Mouse (Mus musculus): ENCODE measurements at regions not wholly inside any gene's neighbourhood (a gene's known extent, or its start where the extent isn't known, plus 50 kb on each side); places are given as distances from the start of the nearest gene placed in this dataset.

DNA sequence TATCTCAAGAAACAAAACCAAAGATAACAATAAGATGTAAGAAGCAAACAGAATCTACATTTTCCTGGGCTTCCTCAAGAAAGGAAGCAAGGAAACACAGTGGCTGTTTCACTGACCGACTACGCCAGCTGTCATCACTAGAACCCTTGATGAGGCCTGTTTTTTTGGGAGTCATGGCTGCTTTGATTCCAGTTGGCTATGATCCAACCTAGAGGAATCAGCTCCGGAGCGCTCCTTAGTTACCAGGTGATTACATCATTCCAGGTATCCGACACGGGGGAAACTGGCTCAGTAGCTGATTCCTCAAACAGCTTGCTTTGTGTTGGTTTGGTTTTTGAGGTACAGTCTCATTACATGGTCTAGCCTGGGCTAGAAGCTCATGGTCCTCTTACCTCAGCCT lies 84.1 kb upstream of the Galnt15 start:
- no peak for DNase-seq (ENCODE audit: low read depth, low spot score)

DNA sequence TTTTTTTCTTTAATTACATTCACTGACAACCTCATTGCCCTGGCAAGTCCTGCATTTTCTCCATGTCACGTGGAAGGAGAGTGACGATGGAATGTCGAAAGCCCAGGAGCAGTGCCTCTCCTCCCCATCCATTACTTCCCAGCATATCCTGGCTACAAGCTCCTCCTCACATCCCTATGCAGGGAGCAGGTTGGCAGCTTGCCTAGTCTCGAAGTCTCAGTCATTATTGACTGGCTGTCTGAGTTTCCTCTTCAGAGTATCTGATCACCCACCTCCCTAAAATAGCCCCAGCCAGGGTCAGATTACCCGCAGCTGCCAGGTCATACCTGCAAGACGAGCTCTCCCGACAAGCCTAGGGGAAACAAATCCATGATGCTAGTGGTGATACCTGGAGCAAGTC lies 83.7 kb upstream of the Galnt15 start:
- DNase-seq (ENCODE audit: low read depth, low spot score), result no peak

DNA sequence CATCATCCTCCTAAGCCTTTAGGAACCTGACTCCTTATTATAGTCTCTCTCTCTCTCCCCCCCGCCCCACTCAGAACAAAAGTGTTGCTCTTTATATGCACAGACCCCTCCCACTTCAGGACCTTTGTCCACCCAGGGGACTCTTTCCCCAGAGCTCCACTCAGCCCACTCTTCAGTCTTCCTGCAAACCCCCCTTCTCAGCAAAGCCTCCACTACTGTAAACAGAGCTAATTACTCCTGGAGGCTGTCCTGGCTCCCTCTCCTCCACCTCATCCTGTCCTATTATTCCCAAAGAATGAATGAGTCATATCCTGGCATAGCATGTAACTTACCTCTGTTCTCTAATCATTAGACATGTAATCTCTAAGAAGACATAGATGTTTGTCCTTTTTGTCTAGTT lies 82.8 kb upstream of the Galnt15 start:
- DNase-seq (ENCODE audit: low read depth, low spot score), result no peak

DNA sequence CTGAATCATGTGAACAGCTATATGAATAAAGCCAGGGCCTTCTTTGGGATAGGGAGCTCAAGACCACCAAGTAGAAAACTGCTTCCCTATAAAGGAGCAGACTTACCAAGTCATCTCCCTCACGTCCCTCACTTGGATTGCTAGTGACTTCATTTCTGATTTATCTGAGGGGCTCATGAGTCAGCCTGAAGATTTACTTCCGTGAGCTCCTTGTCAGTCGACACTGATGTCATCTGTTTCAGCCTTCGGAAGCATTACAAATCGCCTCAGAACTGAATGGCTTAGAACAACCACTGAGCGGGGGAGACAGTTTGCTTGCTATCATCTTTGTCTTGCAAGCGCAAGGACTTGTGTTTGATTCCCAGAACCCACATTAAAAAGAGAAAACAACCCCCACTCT lies 81.5 kb upstream of the Galnt15 start:
- no peak for DNase-seq (ENCODE audit: low read depth, low spot score)

DNA sequence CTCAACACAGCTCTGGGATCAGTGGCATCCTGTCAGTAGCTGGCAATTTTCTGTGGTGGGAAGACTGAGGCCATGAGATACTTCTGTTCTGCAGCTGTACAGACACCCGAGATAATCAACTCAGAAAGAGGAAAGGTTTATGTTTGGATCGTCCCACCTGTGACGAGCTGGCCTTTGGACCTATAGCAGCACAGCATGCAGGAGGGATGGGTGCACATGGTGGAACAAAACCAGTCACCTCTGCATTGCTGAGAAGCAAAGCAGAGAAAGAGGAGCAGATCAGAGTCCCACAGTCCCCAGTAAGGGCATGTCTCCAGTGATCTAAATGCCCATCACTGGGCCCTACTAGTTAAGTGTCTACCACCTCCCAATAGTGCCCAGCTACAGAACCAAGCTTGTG lies 76.9 kb upstream of the Galnt15 start:
- no peak for DNase-seq (ENCODE audit: low read depth, low spot score)

DNA sequence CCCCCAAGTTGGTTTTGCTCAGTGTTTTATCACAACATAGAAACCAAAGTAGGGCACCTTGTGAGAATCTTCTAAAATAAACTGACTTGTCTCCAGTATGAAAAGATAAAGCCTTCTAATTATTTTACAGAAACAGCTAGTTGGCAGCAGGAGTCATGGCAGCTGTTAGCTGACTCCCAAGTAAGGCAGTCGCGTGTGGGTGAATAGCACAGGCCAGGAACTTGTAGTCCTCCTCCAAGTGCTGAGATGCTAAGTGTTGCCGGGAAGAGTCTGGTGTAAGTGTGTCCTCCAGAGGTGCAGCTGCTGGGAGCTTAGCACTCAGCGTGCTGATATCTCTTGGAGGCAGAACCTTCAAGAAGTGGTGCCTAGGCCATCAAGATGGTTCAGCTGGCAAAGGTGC lies 75.0 kb upstream of the Galnt15 start:
- DNase-seq (ENCODE audit: low read depth, low spot score), result no peak

DNA sequence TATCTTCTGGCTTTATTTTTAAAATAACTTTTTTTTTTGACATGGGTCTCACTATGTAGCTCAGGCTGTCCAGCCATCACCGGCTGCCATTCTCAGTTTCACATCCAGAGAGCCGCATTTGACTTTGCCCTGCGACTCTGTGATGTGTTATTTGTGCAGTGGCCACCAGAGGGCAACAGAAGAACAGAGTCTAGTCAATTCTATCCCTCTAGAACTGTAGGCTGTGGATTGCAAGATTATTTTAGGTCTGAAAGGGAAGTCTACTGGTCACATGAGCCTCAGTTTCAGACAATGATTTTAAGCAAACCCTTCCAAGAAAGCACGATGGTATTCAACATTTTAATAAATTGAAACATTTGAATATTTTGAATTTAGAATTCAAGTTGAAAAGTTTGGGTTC lies 73.8 kb upstream of the Galnt15 start:
- DNase-seq (ENCODE audit: low read depth, low spot score), result peak; percentile 77

DNA sequence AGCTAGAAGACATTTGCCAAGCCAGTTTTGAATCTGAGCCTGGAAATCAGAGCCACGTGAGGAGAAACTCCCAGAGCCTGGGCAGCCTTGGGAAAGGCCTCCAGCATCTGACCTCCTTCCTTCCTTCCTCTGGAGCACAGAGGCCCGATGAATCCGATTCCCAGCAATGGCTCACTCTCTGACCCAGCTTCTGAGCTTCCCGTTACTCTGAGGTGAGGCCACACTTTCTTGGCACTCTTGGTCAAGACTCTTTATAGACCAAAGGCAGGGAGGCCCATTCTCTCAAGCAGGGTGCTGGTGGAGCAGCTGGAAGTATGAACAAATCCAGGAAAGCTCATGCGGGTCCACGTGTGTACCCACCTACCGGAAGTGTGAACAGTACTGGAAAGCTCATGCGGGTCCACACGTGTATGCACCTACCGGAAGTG lies 71.6 kb upstream of the Galnt15 start:
- no peak for DNase-seq (ENCODE audit: low read depth, low spot score)

DNA sequence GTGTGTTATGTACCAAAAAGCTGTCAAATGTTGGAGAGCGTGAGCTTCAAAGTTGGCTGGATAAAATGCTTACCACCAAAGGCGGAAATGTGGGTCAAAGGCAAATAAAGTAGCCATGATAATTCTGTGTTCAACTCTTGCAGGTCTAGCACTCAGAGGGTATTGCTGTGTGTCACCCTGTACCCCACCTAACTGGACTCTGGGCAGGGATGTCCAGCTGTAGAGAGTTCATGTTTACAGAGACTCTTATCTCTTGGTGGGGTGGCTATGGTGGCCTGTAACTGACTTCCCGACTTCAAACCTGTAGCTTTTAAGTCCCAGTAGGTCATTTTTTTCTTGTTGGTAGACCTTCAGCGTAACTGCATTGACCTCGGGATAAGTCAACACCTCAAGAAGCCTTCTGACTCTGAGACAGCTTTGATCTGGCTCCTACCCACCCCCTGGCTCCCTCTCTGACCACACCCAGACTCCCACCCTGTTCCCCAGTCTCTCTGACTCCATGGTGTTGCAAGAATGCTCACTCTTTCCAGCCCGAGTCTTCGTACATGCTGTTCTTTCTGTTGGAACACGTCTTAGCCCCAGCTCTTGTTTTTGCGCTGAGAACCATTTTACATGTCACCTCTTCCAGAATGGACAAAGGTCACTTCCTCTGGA lies 68.5 kb upstream of the Galnt15 start:
- DNase-seq (ENCODE audit: low read depth, low spot score), result no peak

DNA sequence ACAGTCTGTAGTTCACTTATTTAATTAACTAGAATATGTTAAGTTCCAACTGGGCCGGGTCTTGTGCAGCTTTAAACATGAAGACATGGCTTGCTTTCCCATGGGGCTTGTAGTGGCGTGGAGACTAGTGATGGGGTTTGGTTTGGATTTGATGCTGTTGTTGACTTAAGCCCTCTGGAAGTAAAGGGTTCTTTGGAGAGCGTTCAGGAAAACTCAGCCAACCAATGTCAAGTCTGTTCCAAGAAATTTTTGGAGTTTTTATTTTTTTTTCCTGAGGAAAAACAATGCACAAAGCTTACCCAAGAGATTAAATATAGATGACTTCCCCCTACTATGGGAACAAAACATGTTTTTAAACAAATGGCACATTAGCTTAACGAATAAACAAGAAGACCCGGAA lies 67.3 kb upstream of the Galnt15 start:
- no peak for DNase-seq (ENCODE audit: low read depth, low spot score)

DNA sequence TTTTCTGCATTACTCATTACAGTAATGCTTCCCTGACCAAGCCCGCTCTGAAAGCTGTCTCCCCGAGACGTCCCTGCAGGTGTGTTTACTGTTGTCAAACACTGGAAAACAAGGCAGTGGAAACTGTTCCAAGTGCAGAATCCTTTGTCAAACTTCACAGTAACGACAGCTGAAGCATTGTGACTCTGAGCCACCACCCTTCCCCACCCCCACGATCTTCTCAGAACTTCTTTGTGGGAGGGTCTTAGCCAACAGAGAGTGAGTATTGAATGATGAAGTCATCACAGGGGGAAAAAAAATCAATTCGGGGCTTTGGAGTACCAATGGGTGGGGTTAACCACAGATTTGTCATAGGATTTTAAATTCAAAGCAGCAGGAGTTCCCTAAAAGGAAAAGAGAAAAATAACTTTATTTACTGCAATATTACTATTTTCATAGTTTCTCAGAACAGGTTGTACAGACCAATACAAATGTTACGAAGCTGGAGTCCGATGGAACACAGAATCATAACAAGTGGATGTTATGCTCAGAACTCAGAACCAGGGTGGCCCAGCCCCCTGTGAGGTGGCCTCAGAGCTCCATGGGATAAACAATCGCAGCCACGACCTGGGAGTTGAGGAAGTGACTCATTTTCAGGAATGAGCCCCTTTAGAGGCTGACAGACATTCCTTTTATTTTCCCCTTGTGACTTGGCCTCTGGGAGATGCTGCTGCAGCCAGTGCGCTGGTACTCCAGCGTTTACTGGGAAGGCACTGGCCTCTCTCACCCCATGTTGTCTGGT lies 65.5 kb upstream of the Galnt15 start:
- DNase-seq (ENCODE audit: low read depth, low spot score), result no peak

DNA sequence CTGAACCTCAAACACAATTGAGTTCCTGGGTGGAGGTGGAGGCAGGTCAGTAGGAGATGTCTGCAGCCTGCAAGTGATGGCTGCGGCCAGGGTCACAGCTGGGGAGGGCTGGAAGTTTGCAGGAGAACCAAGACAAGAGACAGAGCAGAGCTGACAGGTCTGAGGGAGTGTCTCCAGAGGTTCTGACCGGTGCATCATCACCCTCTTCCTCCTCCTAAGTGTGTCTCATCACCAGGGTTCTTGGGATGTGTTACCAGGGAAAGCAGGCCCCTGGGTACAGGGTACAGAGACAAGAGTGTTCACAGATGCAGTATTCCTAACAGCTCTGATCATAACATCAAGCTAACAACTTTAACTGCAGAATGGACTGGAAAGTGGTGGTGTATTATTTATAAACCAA lies 64.7 kb upstream of the Galnt15 start:
- DNase-seq (ENCODE audit: low read depth, low spot score), result no peak

DNA sequence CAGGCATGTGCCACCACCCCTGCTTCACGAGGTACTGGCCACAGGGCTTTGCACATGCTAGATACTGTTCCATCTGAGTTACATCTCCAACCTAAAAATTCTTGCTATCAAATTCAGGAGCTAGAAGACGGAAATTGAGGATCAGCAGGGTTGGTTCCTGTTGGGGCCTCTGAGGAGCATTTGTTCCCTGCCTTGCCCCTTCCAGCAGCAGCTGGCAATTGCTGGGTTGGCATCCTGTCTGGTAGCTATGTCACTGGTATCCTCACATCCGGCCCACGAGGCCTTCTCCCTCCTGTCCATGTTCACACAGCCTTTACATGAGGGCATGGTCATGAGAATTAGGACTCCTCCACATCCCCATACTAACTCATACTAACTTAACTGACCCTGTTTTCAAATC lies 64.0 kb upstream of the Galnt15 start:
- no peak for DNase-seq (ENCODE audit: low read depth, low spot score)

DNA sequence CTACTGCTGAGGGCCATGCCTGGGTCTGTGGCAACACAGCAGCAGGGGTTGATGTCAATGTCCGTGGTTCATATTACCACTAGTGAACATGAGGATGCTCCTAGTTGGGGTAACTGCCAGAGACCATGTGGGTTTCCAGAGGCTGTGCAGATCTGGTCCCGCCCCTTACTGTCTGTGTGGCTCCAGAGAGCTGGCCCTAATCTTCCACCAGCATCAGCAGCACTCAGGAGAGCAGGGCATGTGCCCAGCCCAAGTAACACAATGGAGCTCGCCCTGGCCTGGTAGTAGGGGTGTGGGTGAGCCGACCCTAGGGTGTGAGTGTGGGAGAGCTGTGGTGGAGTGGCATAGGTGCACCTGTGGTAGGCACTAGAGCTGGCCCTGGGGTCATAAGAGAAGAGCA lies 59.3 kb upstream of the Galnt15 start:
- DNase-seq (ENCODE audit: low read depth, low spot score), result no peak

DNA sequence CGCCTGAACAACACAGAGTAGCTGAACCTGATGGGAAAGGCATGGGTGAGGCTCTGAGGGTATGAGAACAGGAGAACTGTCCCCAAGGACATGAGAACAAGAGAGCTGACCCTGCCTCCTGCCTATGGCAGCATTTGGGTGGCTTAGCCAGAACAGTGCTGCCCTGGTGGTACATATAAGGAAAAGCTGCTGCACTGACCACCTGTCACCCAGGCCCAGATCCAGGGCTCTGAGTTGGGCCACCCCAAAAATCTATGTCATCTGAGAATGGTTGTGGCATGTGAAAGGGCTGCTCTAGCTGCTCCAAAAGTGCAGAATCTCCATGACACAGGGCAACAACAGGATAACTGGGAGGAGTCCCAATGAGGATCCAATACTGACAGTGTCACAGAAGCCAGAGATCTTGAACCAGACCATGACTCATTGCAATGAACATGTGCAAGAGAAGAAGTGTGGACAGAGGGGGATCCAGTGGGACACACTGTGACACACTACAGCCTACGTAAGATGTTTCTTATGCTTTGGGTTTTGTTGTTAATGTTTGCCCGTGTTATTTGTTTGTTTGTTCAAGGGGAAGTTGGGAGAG lies 58.5 kb upstream of the Galnt15 start:
- DNase-seq (ENCODE audit: low read depth, low spot score), result no peak

DNA sequence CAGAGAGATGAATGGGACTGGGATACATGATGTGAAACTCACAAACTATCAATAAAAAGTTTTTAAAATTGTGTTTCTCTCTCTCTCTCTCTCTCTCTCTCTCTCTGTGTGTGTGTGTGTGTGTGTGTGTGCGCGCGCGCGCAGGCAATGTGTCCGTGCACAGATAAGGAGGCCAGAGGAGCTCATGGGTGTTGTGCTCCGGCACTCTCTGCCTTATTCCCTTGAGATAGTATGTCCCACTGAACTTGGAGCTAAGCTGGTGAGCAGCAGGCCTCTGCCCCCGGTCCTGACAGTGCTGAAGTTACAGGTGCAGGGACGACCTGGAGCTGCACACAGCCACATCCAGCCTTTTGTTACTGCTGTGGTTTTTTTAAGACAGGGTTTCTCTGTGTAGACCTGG lies 57.9 kb upstream of the Galnt15 start:
- no peak for DNase-seq (ENCODE audit: low read depth, low spot score)

DNA sequence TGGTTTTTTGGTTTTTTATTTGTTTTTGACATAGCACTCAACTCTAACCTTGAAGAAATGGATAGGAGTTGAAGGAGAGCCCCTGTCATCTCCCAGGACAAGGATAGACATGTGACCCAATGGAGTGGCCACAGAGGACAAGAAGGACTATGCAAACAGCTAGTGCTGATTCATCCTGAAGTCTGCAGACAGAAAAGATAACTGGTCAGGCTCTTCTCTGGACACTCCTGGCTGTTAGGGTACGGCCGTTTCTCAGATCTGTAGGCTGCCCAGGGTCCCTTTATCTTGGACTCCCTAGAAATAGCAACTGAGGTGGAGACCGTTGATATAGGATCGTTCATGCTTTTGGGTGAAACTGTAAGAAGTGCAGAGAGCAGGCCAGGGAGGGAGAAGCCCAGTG lies 55.1 kb upstream of the Galnt15 start:
- no peak for DNase-seq (ENCODE audit: low read depth, low spot score)

DNA sequence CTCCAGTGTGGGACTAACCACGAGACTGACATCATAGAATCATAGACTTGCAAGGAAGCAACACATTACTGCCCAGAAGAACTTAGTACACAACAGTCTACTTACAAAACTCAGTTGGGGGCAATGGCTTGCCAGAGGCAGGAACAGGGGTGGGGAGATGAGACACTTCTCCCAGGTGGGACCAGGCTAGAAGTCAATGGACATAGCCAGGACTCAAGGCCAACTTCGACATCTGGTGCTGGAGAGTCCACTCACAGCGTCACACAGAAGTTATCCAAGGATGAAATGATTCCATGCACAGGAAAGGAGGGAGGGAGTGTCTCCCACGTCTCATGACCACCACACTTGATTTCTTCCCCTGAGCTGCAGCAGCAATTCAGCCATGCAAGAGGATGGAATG lies 50.6 kb upstream of the Galnt15 start:
- DNase-seq (ENCODE audit: low read depth, low spot score), result no peak

DNA sequence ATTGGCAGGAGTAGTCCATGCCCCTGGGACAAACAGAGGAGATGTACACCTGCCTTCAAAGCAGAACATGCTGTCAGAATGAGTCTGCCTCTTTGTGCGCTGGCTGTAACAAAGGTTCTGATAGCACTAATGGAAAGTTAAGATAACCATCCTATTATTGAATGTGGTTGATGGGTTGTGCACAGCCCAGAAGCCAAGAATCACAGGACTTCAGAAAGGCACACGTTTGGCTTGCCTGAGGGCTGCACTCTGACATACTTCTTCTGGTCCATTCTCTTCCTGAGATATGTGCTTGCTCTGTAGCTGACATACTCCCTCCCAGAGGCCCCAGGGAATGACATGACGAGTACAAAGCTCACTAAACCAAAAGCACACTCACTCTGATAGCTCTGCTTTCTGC lies 50.1 kb upstream of the Galnt15 start:
- no peak for DNase-seq (ENCODE audit: low read depth, low spot score)
